Mouse (Mus musculus) midbrain, embryonic 10.5 days (tissue): Measurements from ENCODE around the gene Igfals. TPM values are rescaled to one million over a fixed set of nuclear protein-coding genes. Genes with fewer than 3 reads are reported as not detected.
A peak's percentile ranks its signal among the peaks of the same experiment; 100 is the strongest.

ENCODE experiments used
- DNase-seq: peaks from one replicate; pipeline ENCODE4 v3.0.0-alpha.2; 2017; ENCODE audit warnings: low spot score
- H3K27ac ChIP-seq: fragments of 300-500 bp; sonication (generic); replicated peaks from 2 replicates; pipeline ENCODE4 v1.5.1; 2016; ENCODE audit warnings: mild to moderate bottlenecking
- H3K27me3 ChIP-seq: fragments of 300-500 bp; sonication (generic); 2 replicates; pipeline ENCODE4 v1.6.1; 2016; ENCODE audit warnings: low read depth, mild to moderate bottlenecking; ENCODE audit not compliant: poor library complexity, severe bottlenecking
- H3K36me3 ChIP-seq: fragments of 300-500 bp; sonication (generic); 2 replicates; pipeline ENCODE4 v1.6.1; 2016; ENCODE audit warnings: mild to moderate bottlenecking, moderate library complexity
- H3K4me1 ChIP-seq: fragments of 300-500 bp; sonication (generic); 2 replicates; pipeline ENCODE4 v1.6.1; 2016
- H3K4me3 ChIP-seq: fragments of 300-500 bp; sonication (generic); 2 replicates; pipeline ENCODE4 v1.5.1; 2016; ENCODE audit warnings: mild to moderate bottlenecking, moderate library complexity
- H3K9me3 ChIP-seq: fragments of 300-500 bp; sonication (generic); replicated peaks from 2 replicates; pipeline ENCODE4 v1.6.1; 2016; ENCODE audit warnings: mild to moderate bottlenecking
- WGBS: fragments of 180-500 bp; shearing (Covaris S2); methylation state at CpG from one replicate; pipeline ENCODE4 v1.1.7; 2016; 5-methylcytosine and 5-hydroxymethylcytosine counted together
- polyA plus RNA-seq: library from polyadenylated mRNA; unstranded; fragments of >200 nt; fragmentation: Nextera tagmentation; extraction: Ambion mirVana; gene quantifications from 2 replicates; pipeline ENCODE4 v1.2.1, GENCODE M21; 2016

Igfals gene
- polyA plus RNA-seq, result 0.31 TPM in 1 of 2 replicates, not detected in the other

DNA sequence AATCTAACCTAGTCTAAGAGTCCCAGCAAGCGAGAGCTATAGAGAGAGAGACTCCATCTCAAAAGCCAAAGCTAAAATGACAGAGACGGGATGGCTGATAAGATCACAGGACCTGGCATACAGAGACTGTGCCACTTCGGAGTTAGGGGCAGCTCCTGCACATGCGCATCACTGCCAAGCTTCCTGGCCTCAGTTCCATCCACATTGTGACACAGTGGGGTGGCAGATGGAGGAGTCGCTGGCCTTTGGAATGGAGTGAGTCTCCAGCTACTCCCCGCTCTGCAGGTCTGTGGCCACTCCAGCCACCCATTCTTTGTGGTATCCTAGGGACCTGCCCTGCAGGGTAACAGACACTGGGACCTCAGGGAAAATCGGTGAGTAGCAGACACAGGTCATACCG, at the start of gene Igfals:
TSS of gene Igfals (plus strand) at position 222 of the 400 bp plus-strand sequence.
- no peak within 1 kb of the TSS for H3K4me3 ChIP-seq
- no peak within 1 kb of the TSS for H3K27ac ChIP-seq
- 87% methylated on average over 8 of the region's 8 CpGs for WGBS
- H3K36me3 ChIP-seq, result peaks cover 21% of the 10 kb centered on the region
- DNase-seq, result no peak
- no peaks in the 10 kb centered on the region for H3K27me3 ChIP-seq
- H3K9me3 ChIP-seq, result no peaks in the 10 kb centered on the region
- no peaks in the 10 kb centered on the region for H3K4me1 ChIP-seq

DNA sequence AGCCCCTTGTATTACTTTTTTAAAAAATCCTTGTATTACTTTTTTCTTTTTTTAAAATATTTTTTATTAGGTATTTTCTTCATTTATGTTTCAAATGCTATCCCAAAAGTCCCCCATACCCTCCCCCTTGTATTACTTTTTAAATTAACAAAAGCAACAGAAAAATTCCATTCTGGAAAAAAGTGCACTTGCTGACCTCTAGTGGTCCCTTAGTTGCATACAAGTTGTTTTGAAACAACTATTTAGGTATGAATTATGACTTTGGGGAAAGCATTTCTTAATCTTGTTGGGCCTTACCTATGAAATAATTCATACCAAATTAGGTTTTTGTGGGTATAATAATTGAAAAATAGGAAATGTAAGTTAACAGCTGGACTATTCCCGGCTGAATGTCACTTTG, 48.3 kb upstream of the Igfals start:
- WGBS, result 43% methylated on average over 1 of the region's 1 CpGs
- no peaks in the 10 kb centered on the region for H3K27me3 ChIP-seq
- no peak for DNase-seq
- no peaks in the 10 kb centered on the region for H3K4me1 ChIP-seq
- H3K27ac ChIP-seq, result no peak overlapping the region
- H3K9me3 ChIP-seq, result no peaks in the 10 kb centered on the region
- H3K36me3 ChIP-seq, result no peaks in the 10 kb centered on the region
- H3K4me3 ChIP-seq, result no peak overlapping the region

DNA sequence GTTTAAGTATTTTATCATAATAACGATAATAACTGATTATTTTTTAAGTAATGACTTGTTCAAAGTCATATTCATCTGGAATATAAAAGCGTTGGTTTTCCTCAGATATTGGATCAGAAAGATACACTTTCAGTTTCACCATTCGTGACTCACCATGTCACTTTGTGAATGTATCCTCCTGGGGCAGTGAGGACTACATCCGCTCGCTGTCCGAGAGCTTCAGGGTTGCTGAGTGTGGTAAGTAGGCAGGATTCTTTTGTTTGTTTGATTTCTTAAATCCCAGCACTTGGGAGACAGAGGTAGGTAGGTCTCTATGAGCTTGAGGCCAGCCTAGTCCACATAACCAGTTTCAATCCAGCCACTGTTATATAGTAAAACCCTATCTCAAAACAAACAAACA, 47.6 kb upstream of the Igfals start:
- H3K36me3 ChIP-seq, result no peaks in the 10 kb centered on the region

DNA sequence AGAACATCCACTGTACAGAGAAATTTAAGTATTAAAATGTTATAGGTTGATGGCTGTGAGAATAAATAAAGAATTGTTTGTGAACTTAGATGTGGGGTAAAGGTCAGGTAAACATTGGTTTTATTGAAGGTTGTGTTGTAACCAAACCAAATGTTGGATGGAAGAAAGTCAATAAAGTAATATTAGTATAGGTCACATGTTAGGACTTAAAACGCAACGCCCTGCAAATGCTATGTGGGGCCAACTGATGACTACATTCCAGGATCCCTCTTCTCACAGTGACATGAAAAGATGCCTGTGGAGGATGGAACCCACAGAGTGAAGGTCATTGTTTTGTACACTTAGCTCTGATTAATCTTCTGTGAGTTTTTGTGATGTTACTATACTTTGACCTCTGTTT, 46.3 kb upstream of the Igfals start:
- 76% methylated on average over 2 of the region's 2 CpGs for WGBS
- no peak overlapping the region for H3K4me3 ChIP-seq
- no peaks in the 10 kb centered on the region for H3K4me1 ChIP-seq
- H3K36me3 ChIP-seq, result no peaks in the 10 kb centered on the region
- H3K27ac ChIP-seq, result no peak overlapping the region
- no peaks in the 10 kb centered on the region for H3K27me3 ChIP-seq
- DNase-seq, result no peak
- no peaks in the 10 kb centered on the region for H3K9me3 ChIP-seq

More for the DNA sequence above, 47.6 kb upstream of the Igfals start:
- no peak overlapping the region for H3K4me3 ChIP-seq
- H3K27me3 ChIP-seq, result no peaks in the 10 kb centered on the region
- WGBS, result 60% methylated on average over 6 of the region's 6 CpGs
- H3K4me1 ChIP-seq, result no peaks in the 10 kb centered on the region
- no peak for DNase-seq
- H3K9me3 ChIP-seq, result no peaks in the 10 kb centered on the region
- no peak overlapping the region for H3K27ac ChIP-seq

DNA sequence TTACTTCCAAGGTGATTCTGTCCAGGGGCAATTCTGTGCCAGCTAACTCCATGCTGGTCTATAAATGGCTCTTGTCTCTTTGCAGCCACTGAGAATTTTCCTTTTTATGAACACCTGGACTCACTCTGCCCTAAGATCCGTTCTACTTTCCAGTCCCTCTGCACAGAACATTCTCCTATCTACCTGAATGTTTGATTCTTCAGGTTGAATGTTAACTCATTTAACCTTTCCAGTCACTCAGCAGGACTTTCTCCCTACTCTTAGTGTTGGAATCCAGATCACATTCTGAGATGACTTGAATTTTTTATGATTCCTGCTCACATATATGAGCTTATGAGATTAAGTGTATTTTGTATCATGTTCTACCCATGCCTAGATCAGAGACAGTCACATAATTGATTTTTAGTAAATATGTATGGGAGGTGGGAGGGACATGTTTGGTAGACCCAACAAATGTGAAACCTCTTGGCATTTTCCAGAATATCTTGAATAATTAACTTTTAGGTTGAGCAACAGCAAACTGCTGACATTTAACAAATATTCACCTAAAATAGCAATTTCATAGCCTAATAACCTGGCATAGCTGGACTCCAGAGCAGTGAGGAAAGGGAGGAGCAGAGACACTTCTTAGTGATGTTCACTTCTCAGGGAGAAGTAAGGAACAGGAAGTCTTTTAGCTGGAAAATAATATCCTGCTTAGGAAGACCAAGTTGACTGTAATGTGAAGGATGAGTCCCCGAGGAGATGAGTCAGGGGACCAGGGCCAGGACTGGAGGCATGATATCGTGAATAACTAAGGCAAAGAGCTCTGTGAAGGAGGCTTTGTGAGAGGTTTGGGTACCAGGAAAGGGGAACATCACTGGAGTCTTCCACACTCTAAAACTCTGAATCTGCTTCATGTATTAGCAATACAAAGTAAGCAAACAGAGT, 44.2 kb upstream of the Igfals start:
- Histone ChIP-seq H3K36me3 (no peaks in the 10 kb centered on the region), H3K9me3 (no peaks in the 10 kb centered on the region), H3K4me3 (no peak overlapping the region), H3K4me1 (no peaks in the 10 kb centered on the region), H3K27ac (no peak overlapping the region), H3K27me3 (0 out of 2 replicates have a peak, but pooled peaks cover under 1% of the 10 kb centered on the region)
- 71% methylated on average over 3 of the region's 3 CpGs for WGBS
- no peak for DNase-seq

DNA sequence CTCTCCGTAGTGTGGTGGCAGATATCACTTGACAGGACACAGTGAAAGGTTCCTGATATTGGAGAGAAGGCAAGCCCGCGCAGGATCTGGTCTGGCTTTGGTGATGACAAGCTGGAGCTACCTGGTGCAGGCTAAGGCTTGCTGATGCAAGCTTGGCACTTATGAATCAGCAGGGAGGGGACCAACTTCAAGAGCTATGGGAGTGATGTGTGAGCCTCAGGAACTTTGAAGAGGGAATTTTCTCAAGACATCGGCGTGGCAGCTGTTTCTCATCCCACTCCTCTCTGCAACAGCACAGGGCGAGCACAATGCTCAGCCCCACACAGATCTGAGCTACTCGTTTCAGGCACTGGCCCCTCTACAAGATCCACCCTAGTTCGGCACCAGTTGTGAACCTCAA, 26.0 kb upstream of the Igfals start, which contains the start of gene Hagh:
TSS of gene Hagh (plus strand) at position 302 of the 400 bp plus-strand sequence.
- 78% methylated on average over 8 of the region's 8 CpGs for WGBS
- no peaks in the 10 kb centered on the region for H3K36me3 ChIP-seq
- no peak within 1 kb of the TSS for H3K27ac ChIP-seq
- no peaks in the 10 kb centered on the region for H3K9me3 ChIP-seq
- peaks cover 6% of the 10 kb centered on the region for H3K27me3 ChIP-seq
- no peak for DNase-seq
- H3K4me3 ChIP-seq, result no peak within 1 kb of the TSS
- H3K4me1 ChIP-seq, result no peaks in the 10 kb centered on the region

DNA sequence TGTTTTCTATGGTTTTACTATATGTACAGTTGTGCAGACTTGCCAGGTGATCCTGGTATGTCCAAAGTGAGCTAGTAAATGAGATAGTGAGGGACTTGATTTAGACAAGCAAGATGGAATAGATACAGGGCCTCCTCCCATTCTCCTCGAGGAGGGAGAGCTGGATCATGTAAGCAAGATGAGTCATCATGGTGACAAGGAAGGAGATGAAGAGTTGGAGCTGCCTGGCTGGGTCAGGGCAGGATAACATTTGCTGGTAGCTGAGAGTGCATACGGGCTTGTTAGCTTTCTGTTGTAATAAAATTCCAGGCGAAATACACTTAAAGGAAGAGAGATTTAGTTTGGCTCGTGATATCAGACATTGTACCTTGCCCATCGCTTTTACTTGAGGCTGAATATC, 25.5 kb upstream of the Igfals start:
- Histone ChIP-seq H3K27me3 (peaks cover 6% of the 10 kb centered on the region), H3K36me3 (no peaks in the 10 kb centered on the region), H3K27ac (no peak overlapping the region), H3K4me1 (no peaks in the 10 kb centered on the region), H3K4me3 (no peak overlapping the region), H3K9me3 (no peaks in the 10 kb centered on the region)
- DNase-seq, result no peak
- WGBS, result 69% methylated on average over 5 of the region's 5 CpGs

DNA sequence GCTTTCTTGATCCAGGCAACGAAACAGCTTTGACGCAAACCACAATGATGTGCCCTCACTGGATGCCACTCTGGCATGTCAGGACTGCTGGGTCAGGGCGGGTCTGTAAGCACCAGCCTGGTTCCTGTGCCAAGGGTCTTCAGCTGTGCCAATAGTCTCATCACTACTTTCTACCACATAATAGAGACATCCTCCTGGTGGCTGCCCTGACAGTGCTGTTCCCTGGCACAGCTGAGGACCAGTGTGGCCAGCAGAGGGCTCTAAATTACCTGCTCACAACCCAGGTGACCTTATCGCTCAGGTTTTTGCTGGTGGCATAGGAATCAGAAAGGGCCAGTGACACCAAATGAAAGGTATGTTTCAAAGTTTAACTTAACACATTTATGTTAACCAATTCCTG, 24.7 kb upstream of the Igfals start:
- Histone ChIP-seq H3K4me1 (no peaks in the 10 kb centered on the region), H3K36me3 (no peaks in the 10 kb centered on the region), H3K9me3 (no peaks in the 10 kb centered on the region), H3K27me3 (peaks cover 6% of the 10 kb centered on the region), H3K27ac (no peak overlapping the region), H3K4me3 (no peak overlapping the region)
- 45% methylated on average over 4 of the region's 4 CpGs for WGBS
- no peak for DNase-seq

DNA sequence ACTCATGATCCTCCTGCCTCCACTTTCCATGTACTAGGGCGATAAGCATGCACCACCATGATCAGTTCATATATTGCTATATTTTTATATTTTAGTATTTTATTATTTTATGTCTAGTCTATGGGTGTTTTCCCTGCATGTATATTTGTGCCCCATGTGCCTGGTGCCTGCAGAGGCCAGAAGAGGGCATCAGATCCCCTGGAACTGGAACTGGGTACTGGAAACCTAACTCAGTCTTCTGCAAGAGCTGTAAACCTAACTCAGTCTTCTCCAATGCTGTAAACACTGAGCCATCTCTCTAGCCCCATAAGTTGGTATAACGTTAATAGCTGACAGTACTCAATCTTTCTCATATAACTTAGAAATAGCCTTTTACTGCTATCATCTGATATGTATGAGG, 23.2 kb upstream of the Igfals start:
- Histone ChIP-seq H3K27me3 (peaks cover 6% of the 10 kb centered on the region), H3K4me3 (no peak overlapping the region), H3K9me3 (no peaks in the 10 kb centered on the region), H3K27ac (no peak overlapping the region), H3K36me3 (no peaks in the 10 kb centered on the region), H3K4me1 (no peaks in the 10 kb centered on the region)
- WGBS, result 58% methylated on average over 2 of the region's 2 CpGs
- DNase-seq, result no peak

DNA sequence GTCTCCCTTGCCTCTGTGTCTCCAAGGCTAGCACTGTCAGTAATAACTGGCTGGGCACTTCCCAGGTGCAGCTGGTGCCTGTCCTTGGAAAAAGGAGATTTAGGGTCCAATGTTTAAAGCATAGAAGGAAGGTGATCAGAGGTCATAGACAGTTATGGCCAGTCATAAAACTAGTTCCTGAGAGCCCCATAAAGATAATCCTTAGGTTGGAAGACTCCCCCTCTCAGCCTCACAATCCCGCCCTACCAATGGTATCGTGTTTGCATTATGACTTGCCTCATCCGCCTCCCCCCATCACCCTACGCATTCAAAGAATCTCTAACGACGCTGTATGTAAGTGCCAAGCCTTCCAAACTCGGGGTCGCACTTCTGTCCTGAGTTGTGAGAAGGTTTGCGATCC, 21.3 kb upstream of the Igfals start:
- H3K4me1 ChIP-seq, result peaks cover 15% of the 10 kb centered on the region
- H3K36me3 ChIP-seq, result no peaks in the 10 kb centered on the region
- DNase-seq, result no peak
- H3K27me3 ChIP-seq, result peaks cover 6% of the 10 kb centered on the region
- H3K27ac ChIP-seq, result no peak overlapping the region
- WGBS, result 61% methylated on average over 9 of the region's 9 CpGs
- H3K4me3 ChIP-seq, result no peak overlapping the region
- no peaks in the 10 kb centered on the region for H3K9me3 ChIP-seq

DNA sequence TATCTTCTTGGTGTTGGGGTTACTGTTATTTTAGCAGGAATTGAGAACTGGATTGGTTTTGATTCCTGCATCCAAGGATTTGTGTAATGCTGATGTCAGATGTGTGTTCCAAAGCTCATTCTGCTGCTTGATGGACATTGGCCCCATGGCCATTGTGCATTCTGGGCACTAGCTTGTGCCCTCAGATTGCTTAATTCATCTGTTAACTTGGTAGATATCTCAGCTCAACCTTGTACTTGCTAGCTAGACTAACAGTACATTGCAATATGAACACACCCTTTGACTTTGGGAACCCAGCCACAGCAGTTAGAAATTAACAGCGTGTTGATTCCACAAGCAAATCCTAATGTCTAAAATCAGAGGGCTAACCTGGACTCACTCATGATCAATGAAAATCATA, 18.4 kb upstream of the Igfals start:
- 90% methylated on average over 1 of the region's 1 CpGs for WGBS
- H3K9me3 ChIP-seq, result no peaks in the 10 kb centered on the region
- peaks cover 10% of the 10 kb centered on the region for H3K27me3 ChIP-seq
- H3K4me3 ChIP-seq, result no peak overlapping the region
- no peak for DNase-seq
- peaks cover 30% of the 10 kb centered on the region for H3K4me1 ChIP-seq
- no peak overlapping the region for H3K27ac ChIP-seq
- H3K36me3 ChIP-seq, result no peaks in the 10 kb centered on the region

DNA sequence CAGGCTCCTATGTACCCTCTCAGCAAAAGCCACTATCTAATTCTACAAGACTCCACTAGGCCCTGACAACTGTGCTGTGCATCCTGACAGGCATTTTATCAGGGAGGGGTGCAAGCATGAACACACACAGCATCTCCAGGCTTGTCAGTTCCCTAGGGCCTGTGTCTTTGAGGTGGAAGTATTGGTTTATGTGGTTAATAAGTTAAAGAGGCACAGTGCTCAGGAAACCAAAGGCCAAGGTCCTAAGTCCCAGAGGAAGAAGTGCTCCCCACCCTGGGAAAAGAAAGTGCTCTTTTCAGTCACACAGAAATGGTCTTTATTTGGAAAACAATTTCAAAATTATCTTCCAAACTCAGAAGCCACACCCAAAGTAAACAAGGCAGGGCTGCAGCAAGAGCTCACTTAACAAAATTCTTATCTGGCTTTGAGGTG, 17.2 kb upstream of the Igfals start:
- Histone ChIP-seq H3K9me3 (no peaks in the 10 kb centered on the region), H3K27ac (no peak overlapping the region), H3K4me3 (peak overlapping the region; percentile 77), H3K4me1 (peaks cover 30% of the 10 kb centered on the region), H3K36me3 (peaks cover 4% of the 10 kb centered on the region), H3K27me3 (peaks cover 10% of the 10 kb centered on the region)
- DNase-seq, result no peak

DNA sequence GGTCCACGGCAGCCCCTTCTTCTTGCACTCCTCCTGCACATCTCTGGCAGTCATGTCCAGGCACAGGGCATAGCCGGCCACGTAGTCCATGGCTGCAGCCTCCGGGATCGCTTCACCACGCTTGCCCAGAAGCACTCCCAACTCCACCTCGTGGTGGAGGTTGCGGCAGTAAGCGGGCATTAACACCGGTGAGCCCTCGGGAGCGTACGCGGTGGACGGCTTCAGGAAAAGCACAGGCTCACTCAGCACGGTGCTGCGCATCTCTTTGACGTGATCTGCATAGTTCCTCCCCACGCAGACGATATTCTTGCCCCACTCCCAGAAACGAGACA, 16.1 kb upstream of the Igfals start:
- no peak for DNase-seq
- Histone ChIP-seq H3K4me3 (peak overlapping the region; percentile 77), H3K27ac (peak overlapping the region; percentile 92), H3K9me3 (no peaks in the 10 kb centered on the region), H3K4me1 (peaks cover 30% of the 10 kb centered on the region), H3K27me3 (peaks cover 10% of the 10 kb centered on the region), H3K36me3 (peaks cover 14% of the 10 kb centered on the region)
- under 1% methylated on average over 21 of the region's 21 CpGs for WGBS
